Mouse (Mus musculus) ES-E14 (cell line): Measurements from ENCODE around the gene Crybb1. TPM values are rescaled to one million over a fixed set of nuclear protein-coding genes. Genes with fewer than 3 reads are reported as not detected.

Experiments used
- DNase-seq: peaks from one replicate; pipeline ENCODE4 v3.0.0-alpha.2; 2013; ENCODE audit warnings: low read depth, low spot score
- H3K27ac ChIP-seq: 2 replicates; pipeline ENCODE4 v1.5.1; 2012; ENCODE audit warnings: low read depth, mild to moderate bottlenecking, low read length, moderate library complexity, mixed read lengths; ENCODE audit not compliant: poor library complexity, insufficient read depth, severe bottlenecking
- H3K36me3 ChIP-seq: 2 replicates; pipeline ENCODE4 v1.6.1; 2012; ENCODE audit warnings: mild to moderate bottlenecking, low read length, moderate library complexity, mixed read lengths; ENCODE audit not compliant: control insufficient read depth, poor library complexity, insufficient read depth, severe bottlenecking
- H3K4me1 ChIP-seq, 2 experiments: fragments of 150-350 bp in 1 of 2; sonication (generic) in 1 of 2; 2 replicates each; pipeline ENCODE4 v1.6.1; 2012; ENCODE audit warnings: low read length in 2 of 2, mild to moderate bottlenecking in 1 of 2, mixed read lengths in 1 of 2; ENCODE audit not compliant: control insufficient read depth in 2 of 2, insufficient read depth in 2 of 2, poor library complexity in 1 of 2
- H3K4me3 ChIP-seq, 2 experiments: fragments of 150-350 bp in 1 of 2; sonication (generic) in 1 of 2; 2 replicates each; pipeline ENCODE4 v1.5.1; 2012; ENCODE audit warnings: low read length in 2 of 2, low read depth in 1 of 2, mild to moderate bottlenecking in 1 of 2, mixed read lengths in 1 of 2; ENCODE audit not compliant: insufficient read depth in 1 of 2, poor library complexity in 1 of 2, severe bottlenecking in 1 of 2
- H3K9ac ChIP-seq: 2 replicates; pipeline ENCODE4 v1.6.1; 2012; ENCODE audit warnings: low read depth, mild to moderate bottlenecking, low read length, mixed read lengths; ENCODE audit not compliant: poor library complexity, insufficient read depth, severe bottlenecking
- H3K9me3 ChIP-seq: fragments of 150-350 bp; sonication (generic); 2 replicates; pipeline ENCODE4 v1.6.1; 2012; ENCODE audit warnings: low read depth, mild to moderate bottlenecking, low read length; ENCODE audit not compliant: control insufficient read depth, insufficient read depth
- CHD2 ChIP-seq: IDR thresholded peaks from 2 replicates; pipeline ENCODE4 v1.6.1; 2014; ENCODE audit warnings: mild to moderate bottlenecking, low read depth, low read length, inconsistent platforms
- HCFC1 ChIP-seq: IDR thresholded peaks from 2 replicates; pipeline ENCODE4 v1.6.1; 2012; ENCODE audit warnings: low read length, inconsistent platforms, borderline replicate concordance; ENCODE audit not compliant: insufficient read depth
- MAFK ChIP-seq: IDR thresholded peaks from 2 replicates; pipeline ENCODE4 v1.6.1; 2014; ENCODE audit warnings: mild to moderate bottlenecking, low read depth, low read length, inconsistent platforms; ENCODE audit not compliant: insufficient read depth
- ZC3H11A ChIP-seq: IDR thresholded peaks from 2 replicates; pipeline ENCODE4 v1.6.1; 2012; ENCODE audit warnings: low read depth, mild to moderate bottlenecking, inconsistent platforms, low read length, borderline replicate concordance
- ZNF384 ChIP-seq: IDR thresholded peaks from 2 replicates; pipeline ENCODE4 v1.6.1; 2012; ENCODE audit warnings: low read depth, low read length, inconsistent platforms
- in situ Hi-C, 2 experiments: fragments of 600-800 bp; cut with MboI; formaldehyde crosslinking; loops; one replicate each; pipeline ENCODE4 v1.15.1; 2025; ENCODE audit warnings: low sequenced_read_pairs in 2 of 2, inconsistent platforms in 1 of 2; ENCODE audit not compliant: unreplicated experiment in 2 of 2
- total RNA-seq: library from RNA; depleted of rRNA; stranded (reverse); fragments of 300-350 nt; gene quantifications from 2 replicates; pipeline ENCODE4 v1.2.3, GENCODE M21; 2012

Crybb1 gene
- total RNA-seq, 1 experiment = not detected

- Histone ChIP-seq H3K4me1 (peaks cover 5 to 48% of the 10 kb centered on the region in 2 experiments), H3K4me3 (no peak overlapping the region)
- in situ Hi-C loops = no loop called here
Observed at GRCm38 (mm10) chr5:112290536-112290880, 34.9 kb downstream of the Crybb1 start.

GRCm38 (mm10) chr5:112291866-112292265, 36.3 kb downstream of the Crybb1 start:
- DNase-seq = no peak
- H3K4me1 ChIP-seq = peaks cover 3 to 49% of the 10 kb centered on the region in 2 experiments
- in situ Hi-C loops = no loop called here
- TF ChIP-seq MAFK (no peak), CHD2 (no peak)
- no peaks in the 10 kb centered on the region for H3K36me3 ChIP-seq
- no peak overlapping the region for H3K27ac ChIP-seq
- H3K4me3 ChIP-seq = no peak overlapping the region
- H3K9ac ChIP-seq = no peak overlapping the region
- no peaks in the 10 kb centered on the region for H3K9me3 ChIP-seq

More at GRCm38 (mm10) chr5:112290536-112290880, 34.9 kb downstream of the Crybb1 start:
- Histone ChIP-seq H3K9me3 (no peaks in the 10 kb centered on the region), H3K27ac (no peak overlapping the region), H3K36me3 (no peaks in the 10 kb centered on the region; the same call in 1 of the 2 replicates), H3K9ac (no peak overlapping the region)
- no peak for DNase-seq
- TF ChIP-seq CHD2 (no peak), MAFK (no peak), ZC3H11A (no peak), ZNF384 (no peak), HCFC1 (no peak)

- Histone ChIP-seq H3K4me1 (peaks cover 3 to 48% of the 10 kb centered on the region in 2 experiments), H3K36me3 (no peaks in the 10 kb centered on the region), H3K9ac (no peak overlapping the region), H3K9me3 (no peaks in the 10 kb centered on the region), H3K27ac (no peak overlapping the region; the same call in 1 of the 2 replicates), H3K4me3 (no peak overlapping the region)
- no peak for TF ChIP-seq MAFK
- TF ChIP-seq CHD2 = no peak
- TF ChIP-seq ZNF384 = no peak
- no peak for TF ChIP-seq HCFC1
- no peak for TF ChIP-seq ZC3H11A
- DNase-seq = no peak
- in situ Hi-C loops = no loop called here
Observed at GRCm38 (mm10) chr5:112292343-112292980, 36.8 kb downstream of the Crybb1 start.

- in situ Hi-C loops = no loop called here
- TF ChIP-seq ZNF384 = no peak
- no peak for TF ChIP-seq ZC3H11A
- no peak for TF ChIP-seq CHD2
- no peak for TF ChIP-seq HCFC1
- no peak for TF ChIP-seq MAFK
Observed at GRCm38 (mm10) chr5:112293800-112294199, 38.2 kb downstream of the Crybb1 start.

GRCm38 (mm10) chr5:112294696-112295095, 39.1 kb downstream of the Crybb1 start:
- no peak for DNase-seq
- Histone ChIP-seq H3K4me3 (no peak overlapping the region), H3K36me3 (0 out of 2 replicates have a peak, but pooled peaks cover 2% of the 10 kb centered on the region), H3K9me3 (no peaks in the 10 kb centered on the region), H3K4me1 (peaks cover 8 to 50% of the 10 kb centered on the region in 2 experiments), H3K27ac (0 out of 2 replicates have a peak overlapping the region, but pooled peaks have one; percentile 41), H3K9ac (peak overlapping the region; percentile 15; the same call in 1 of the 2 replicates)
- in situ Hi-C loops = no loop called here
- TF ChIP-seq HCFC1 (no peak), ZC3H11A (no peak), CHD2 (no peak), ZNF384 (no peak), MAFK (no peak)

More at GRCm38 (mm10) chr5:112293800-112294199, 38.2 kb downstream of the Crybb1 start:
- Histone ChIP-seq H3K9me3 (no peaks in the 10 kb centered on the region), H3K9ac (no peak overlapping the region), H3K27ac (no peak overlapping the region), H3K4me1 (peaks cover 3 to 42% of the 10 kb centered on the region in 2 experiments; a peak in 3 of 4 replicates), H3K36me3 (0 out of 2 replicates have a peak, but pooled peaks cover 2% of the 10 kb centered on the region), H3K4me3 (no peak overlapping the region)
- DNase-seq = no peak
